Mouse (Mus musculus) embryo, embryonic 9.5 days (tissue): Measurements from ENCODE around the gene Lamc3.
"Not testable (repeated sequence)": the region's sequence is repeated elsewhere in the genome, so short reads cannot be mapped to it uniquely, and the experiment has no call there.

Experiments
- DNase-seq: peaks from one replicate; pipeline ENCODE4 v3.0.0-alpha.2; 2017; ENCODE audit errors: extremely low spot score

Gene Lamc3

DNA sequence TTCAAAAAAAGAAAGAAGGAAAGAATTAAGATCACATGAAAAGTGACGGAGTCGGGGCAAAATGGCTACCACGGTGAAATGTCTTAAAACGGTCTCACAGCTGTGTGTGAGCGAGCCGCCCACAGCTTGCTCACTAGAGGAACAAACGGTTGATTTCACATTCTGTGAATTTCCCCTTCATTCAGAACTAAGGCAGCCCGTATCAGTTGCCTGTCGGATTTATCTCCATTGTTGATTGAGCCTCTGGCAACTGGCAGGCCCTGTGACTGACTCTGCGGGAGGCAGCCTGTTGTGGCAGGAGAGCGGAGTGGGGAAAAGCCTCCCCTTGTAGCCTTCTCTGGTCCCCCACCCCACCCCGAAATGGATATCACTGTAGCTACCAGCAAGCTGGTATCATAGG is 10.6 kb upstream of the Lamc3 start:
- DNase-seq: no peak

DNA sequence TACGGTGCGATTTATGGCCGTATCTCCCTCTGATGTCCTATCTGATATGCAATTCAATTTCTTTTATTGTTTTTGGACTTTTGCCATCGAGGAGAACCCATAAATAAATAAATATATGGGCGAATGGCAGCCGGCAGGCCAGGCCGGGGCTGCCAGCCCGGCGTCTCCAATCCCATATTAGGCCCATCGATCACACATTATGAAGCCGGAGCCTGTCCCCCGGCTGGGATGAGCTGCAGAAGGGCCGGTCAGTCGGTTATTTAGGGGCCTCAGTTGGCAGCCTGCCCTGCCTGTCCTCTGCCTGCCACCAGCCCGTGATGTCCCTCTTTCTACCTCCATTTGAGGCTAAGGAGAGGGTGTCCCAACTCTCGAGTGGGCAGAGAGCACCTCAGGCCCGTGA is 8.5 kb upstream of the Lamc3 start:
- no peak for DNase-seq

DNA sequence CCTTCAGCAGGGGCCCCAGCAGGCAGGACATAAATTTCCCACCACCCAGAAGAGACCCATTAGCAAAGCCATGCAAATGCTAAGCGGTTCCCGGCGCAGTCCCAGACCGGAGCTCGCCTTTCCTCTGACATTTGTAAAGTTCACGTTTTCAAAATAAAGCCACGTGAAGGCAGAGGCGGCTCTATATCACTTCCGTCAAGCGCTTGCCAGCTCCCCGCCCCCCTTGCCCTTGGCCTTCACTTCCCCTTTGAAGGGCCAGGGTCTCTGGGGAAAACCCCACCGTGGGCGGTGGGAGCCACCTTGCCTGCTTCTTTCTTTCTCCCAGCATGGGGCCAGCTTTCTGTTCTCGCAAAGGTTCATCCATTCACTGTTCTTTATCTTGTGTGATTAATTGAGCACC is 6.2 kb upstream of the Lamc3 start:
- no peak for DNase-seq

DNA sequence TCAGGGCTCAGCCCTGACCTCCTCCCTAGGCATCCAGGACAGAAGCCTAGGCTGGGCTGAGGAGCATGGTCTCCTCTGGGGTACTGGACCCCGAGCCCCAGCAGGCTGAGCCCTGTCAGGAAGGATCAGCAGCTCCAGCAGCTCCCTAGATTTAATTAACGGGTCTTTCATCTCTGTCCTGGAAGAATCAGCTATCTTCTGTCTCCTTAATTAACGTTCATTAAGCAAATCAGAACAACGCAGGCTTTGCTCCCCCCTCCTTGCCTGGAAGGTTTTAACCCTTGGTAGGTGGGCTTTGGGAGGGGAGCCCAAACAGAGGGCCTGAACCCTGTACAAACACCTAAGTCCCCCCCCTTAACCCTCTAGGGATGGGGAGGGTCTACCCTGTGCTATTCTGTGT is 4.0 kb upstream of the Lamc3 start:
- no peak for DNase-seq

DNA sequence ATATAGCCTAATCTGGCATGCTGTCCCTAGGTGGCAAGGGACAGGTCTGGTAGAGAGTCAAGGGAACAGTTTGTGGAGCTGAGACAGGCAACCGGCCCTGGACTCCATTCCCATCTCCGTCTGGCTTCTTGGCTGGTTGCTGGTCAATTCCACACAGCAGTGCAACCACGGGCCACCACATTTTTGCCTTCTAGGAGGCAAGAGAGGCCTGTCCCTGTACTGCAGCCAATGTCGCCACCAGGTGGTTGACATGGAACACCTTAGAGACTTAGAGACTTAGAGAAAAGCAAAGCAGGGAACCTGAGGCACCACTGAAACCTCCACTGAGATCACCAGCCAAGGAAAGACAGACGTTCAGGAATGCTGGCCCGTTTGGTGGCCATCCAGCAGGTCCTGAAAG is 2.3 kb upstream of the Lamc3 start:
- DNase-seq: no peak

DNA sequence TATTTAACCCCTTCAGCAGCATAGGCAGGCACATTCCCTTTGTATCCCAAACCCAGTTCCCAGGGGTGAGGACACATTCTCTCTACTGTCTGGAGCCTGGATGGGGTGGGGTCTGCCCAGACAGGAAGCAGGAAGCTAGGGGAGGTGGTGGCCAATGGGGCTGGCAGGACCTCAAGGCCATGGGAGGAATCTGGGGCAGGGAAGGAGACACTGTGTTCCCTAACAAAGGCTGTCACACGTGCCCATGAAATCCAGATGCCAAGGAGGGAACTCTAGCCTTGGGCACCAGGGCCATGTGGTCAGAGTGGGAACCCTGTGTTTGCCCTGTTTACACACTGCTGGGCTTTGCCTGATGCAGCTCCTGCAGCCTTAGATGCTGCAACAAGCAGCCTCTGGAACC is 1.8 kb downstream of the Lamc3 start:
- DNase-seq: no peak

DNA sequence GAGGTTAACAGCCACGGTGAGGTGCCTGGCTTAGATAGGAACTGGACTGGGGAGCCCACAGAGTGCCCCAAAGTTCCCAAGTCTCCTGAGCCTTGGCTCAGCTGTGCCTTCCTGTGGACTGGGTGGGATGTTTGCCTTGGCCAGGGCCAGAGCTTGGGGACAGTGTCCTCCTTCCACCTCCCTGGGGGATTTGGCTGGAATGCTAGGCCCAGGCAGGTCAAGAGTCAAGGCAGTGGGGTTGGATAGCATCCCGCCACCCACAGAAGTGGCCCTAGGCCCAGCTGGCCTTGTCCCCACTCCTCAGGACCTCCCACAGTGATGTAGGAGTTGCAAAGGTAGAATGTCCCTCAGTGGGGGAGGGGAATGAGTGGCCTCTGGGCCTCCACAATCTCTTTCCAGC is 4.1 kb downstream of the Lamc3 start:
- no peak for DNase-seq

DNA sequence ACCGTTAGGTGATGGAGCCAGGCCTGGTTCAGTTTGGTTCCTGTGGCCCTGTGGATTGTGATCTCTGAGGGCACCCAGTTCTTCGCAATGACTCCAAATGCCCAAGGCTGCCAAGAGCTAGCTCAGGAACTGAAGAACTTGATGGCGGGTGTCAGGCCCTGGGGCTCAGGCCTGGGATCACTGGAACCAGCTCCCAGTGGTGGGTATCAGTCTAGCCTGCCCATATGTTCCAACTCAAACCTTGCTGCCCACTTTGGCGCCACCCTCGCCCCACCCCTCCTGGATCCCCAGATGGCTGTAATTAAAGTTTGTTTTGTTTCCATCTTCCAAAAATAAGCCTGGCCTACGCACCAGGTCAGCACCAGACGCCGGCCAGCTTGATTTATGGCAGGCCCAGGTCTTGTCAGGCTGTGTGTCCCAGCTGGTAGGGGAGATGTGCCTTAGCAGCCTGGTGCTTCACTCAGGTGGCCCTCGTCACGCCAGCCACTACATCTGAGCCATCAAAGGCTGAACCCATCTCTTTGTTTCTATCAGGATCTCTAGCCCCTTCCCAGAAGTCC is 6.1 kb downstream of the Lamc3 start:
- no peak for DNase-seq

DNA sequence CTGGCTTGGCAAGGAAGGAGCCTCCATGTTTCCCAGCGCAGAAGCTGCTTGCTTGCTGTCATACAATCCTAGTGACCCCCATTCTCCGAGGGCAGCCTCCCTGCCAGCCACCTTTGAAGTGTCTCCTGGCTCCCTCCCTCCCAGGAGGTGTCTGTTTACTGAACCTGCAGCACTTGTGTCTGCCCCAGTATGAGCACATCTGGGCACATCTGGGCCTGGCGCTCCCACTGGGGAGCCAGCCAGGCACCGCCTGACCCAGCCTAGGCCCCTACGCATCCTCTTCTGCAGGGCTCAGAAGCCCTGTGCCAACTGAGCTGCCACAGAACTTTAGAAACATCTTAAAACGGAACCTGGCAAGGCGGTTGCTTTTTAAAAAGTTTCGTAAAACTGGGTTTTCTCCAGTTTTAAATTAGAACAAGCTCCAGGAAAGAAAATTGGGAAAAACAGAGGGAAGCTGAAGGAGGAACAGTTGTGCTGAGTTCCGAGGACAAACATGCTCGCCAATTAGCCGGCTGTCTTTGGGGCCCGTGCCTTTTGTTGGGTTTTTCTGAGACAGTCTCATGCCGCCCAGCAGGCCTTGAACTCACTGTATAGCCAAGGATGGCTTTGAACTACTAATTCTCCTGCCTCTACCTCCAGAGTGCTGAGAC is 7.3 kb downstream of the Lamc3 start:
- no peak for DNase-seq

DNA sequence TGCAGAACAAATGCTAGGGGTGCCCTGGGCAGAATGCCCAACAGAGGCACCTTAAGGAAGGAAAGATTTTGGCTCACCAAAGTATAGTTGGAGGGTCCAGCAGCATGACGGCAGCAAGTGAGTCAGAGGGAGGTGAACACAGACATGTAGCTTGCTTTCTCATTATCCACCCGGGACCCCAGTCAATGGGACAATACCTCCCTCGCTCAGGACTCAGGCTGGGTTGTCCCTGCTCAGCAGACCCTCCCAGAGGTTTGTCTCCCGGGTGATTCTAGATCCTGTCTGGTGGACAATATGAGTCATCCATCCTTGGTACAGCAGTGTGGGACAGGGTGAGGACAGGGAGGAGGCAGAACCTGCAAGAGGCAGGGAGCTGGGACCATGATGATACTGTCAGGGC is 13.8 kb downstream of the Lamc3 start:
- DNase-seq: no peak

DNA sequence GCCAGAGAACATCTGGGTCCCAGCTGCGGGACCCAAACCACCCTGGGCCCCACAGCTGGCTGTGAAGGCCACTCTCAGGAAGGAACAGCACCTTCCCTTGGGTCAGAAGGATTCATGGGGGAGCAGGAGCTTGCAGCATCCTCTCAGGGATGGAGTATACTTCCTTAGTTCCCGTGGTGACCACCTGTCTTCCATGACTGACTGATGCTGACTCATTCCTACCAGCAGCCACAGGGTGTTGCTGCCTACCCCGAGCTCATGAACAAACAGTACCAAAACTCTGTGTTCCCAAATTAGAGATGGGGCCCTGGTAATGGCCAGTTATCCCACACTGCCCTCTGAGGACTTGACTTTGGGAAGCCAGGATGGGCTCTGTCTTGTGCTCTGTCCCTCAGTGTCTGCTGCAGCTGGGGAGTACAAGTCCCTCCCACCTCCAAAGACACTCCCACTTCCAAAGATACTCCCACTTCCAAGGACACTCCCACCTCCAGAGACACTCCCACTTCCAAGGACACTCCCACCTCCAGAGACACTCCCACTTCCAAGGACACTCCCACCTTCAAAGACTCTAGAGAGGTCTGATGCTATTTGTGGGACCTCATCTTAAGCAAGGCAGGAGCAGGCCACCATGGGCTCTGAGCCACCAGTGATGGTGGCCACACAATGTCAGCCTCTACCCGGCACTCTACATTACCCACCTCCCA is 14.7 kb downstream of the Lamc3 start:
- no peak for DNase-seq

DNA sequence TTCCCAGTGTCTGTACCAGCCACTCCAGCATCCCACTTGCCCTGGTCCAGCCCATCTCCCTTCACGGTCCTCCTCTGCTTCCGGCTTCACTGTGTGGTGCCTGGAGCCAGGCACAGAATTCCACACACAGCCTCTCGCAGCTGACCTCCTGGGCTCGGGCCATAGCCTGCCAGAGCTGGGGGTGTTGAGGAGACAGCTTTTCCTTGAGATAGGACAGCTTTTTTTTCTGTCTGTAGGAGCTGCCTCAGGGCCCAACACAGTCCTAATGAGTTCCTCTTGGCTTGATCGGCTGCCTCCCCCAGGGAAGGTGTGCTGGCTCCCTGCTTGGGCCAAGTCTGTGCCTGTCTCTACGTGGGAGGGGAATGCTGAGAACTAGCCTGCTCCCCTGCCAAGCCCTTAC is 17.0 kb downstream of the Lamc3 start:
- no peak for DNase-seq

DNA sequence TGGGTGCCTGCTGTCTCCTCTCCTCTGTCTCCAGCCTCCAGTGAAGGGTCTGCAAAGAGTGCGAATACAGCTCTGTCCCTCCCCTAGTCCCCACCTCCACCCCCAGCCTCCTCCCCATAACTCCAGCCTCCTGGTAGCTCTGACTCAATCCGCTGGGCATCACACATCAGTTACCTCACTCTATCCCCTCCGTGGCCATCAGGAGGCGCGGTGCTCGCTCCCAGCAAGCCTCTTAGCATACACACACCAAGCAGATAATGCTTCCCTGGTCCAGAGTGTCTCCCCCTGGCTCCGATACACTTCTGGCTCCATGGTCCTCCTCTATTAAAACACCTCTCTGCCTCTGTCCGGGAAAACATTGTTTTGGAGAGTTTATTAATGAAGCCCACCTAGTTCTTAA is 17.5 kb downstream of the Lamc3 start:
- peak; percentile 60 for DNase-seq

DNA sequence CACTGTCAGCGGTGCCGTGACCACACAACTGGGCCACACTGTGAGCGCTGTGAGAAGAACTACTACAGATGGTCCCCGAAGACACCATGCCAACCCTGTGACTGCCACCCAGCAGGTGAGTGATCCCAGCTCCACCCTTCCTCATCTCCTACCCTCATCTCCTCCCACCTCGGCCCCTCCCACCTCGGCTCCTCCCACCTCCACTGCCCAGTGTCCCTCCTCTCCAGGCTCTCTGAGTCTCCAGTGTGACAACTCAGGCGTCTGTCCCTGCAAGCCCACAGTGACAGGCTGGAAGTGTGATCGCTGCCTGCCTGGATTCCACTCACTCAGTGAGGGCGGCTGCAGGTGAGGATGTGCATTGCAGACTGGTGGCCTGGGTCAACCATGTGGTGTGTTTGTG is 18.6 kb downstream of the Lamc3 start:
- DNase-seq: no peak

DNA sequence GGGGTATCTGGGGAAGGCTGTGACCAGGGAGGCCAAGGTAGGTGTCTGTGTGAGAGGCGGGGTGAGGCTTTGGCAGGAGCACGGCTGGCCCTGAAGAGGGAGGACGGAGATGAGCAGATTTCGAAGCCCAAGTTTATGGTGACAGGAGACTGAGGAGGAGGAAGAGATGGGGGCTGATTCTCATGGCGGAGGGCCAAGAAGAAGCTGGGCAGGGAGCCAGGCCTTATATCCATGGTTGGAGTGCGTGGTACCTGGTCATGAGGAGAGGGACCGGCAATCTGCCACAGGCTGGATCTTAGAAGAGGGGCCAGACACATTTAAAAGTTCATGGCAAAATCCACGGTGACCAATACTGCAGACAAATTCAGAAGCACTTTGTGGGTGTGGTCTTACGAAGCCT is 19.3 kb downstream of the Lamc3 start:
- DNase-seq: no peak

DNA sequence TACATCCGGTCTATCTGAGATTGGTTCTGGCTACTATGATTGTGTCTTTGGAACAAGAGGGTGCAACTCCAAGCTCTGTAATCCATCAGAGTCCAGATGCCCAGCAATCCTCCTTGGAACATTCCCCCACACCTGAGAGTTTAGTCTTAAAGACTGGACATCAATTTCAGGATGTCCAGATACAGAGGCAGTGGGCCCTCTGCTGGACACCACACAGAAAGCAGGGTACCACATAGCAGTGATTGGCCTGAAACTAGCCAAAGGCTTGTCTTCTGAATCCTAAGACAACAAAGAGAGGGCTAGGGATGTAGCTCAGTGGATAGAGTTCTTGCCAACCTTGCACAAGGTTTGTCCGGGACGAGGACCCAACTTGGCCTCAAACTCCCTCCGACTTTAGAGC is 25.5 kb downstream of the Lamc3 start:
- no peak for DNase-seq

DNA sequence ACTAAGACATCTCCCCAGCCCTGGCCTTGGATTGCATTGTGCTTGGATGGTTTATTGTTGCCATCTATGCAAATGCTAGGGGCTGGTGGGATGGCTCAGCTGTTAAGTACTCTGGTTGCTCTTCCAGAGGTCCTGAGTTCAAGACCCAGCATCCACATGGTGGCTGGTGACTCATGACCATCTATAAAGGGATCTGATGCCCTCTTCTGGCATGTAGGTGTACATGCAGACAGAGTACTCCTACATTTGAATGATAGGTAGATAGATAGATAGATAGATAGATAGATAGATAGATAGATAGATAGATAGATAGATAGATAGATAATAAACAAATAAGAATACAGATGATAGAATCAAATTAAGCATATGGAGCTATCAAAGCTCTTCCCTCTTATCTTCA is 27.1 kb downstream of the Lamc3 start:
- not testable (repeated sequence) for DNase-seq

DNA sequence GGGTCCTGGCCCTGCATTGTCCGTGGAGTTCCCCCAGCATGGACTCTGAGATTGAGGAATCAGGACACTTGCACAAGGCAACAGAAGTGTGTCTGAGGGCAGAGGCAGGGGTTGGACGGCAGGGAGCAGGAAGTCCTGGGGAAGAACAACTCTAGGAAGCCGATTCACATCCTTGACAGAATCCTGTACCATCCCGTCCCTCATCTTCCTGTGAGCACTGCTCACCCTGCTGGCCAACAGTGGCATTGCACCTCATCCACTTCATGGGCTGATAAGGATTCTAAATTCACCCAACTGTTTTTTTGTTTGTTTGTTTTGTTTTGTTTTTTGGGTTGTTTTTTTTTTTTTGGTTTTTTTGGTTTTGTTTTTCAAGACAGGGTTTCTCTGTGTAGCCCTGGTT is 28.0 kb downstream of the Lamc3 start:
- peak; percentile 77 for DNase-seq

DNA sequence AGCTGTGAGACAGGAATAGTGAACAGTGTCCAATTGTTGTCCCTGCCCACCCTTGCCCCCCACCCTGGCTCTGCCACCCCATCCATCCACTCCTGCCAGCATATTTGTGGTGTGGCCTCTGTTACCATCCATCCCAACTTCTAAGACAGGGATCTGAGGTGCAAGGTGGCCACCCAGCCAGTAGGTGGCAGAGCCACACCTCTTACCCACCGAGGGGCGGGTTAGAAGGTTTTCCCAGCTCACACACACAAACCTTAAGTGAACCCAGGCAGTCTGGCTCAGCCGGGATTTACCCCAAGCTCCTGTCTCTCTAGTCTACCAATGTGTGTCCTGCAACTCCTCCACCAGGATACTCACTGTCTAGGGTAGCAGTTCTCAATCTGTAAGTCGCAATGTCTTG is 30.5 kb downstream of the Lamc3 start:
- DNase-seq: no peak

DNA sequence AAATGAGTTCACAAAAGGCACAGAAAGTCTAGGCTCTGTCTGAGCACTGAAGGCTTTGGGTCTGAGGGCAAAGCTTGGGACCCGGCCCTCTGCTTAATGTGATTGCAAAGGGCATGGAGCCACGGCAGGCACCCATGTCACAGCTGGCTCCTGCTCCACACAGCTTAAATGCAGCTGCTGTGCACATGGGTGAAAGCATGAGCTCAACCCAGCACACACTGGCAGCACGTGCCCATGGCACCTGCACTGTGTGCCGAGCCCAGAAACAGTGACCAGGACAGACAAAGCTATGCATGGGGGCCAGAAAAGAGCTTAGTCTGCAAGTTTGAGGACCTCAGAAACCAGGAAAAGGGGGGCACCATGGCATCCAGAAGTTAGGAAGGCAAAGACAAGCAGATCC is 36.6 kb downstream of the Lamc3 start:
- DNase-seq: no peak

DNA sequence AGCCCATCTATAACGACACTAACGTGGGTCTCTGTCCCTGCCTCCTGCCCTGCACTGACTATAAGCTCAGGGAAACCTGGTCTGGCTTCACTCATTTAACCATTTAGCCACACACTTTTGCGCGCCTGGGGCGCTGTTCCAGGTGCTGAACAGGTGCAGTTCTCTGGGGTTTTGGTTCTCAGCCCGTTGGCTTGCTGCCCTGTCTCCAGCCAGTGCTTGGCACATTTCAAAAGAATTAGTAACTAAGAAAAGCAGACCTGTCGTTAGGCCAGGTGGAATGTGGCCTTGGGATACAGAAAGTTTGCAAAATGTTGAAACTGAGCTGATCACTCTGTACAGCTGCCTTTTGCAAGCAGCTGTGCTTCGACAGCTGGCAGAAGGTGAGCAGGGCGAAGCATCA is 37.7 kb downstream of the Lamc3 start:
- no peak for DNase-seq

DNA sequence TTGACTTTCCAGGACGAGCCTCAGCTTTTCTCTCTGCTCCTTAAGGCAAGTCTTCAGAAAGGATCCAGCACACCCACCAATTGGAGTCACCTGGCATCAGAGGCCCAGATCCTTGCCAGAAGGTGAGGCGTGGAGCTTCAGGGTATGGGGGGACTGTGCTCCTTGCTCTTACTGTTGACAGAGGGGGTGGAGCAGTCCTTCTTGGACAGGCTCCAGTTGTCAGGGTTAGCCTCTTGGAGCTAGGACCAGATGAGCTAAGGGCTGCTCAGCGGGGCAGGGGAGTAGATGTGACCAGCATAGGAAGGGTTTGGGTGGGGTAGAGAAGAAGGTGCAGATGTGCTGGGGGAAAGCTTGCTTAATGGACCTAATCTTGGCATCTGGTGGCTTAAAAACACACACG is 38.8 kb downstream of the Lamc3 start:
- no peak for DNase-seq

DNA sequence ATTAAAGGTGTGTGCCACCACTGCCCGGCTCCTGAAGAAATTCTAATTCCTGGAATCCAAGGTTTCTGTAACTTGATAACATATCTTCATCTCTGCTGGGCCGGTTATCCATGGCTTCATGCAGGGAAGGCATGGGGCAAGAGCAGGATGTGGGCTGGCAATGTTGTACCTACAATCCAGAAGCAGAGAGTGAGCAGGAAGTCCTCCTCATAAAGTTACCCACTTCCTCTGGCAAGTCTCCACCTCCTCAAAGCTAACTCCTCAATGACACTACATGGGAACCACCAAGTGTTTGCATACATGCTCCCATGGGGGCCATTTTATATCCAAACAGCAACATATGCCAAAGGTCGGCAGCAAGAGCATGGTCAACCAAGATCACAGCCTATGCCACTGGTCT is 42.6 kb downstream of the Lamc3 start:
- no peak for DNase-seq

DNA sequence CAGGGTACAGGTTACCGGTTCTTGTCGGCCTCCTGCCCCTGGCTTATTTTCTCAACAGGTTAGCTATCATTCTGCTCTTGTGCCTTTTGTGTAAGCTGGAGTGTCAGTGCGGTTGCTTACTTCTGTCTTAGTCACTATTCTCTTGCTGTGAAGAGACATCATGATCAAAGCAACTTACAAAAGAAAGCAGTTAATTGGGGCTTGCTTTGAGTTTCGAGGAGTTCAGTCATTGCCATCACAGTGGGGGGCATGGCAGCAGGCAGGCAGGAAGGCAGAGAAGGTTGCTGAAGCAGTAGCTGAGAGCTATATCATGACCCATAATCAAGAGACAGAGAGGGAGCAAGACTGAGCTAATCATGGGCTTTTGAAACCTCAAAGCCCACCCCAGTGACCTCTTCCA is 47.5 kb downstream of the Lamc3 start:
- DNase-seq: no peak
